Mouse (Mus musculus): ENCODE data around the gene Caprin1. TPM values are rescaled to one million over a fixed set of nuclear protein-coding genes. Genes with fewer than 3 reads are reported as not detected.

Gene Caprin1
- 4.6 and 5.9 TPM in 2 replicates for polyA plus RNA-seq (2012)

GRCm38 (mm10) chr2:103797491-103798009 is at the start of gene Caprin1:
Caprin1 (minus strand) TSS chr2:103797649.
- no peaks in the 10 kb centered on the region for H3K27me3 ChIP-seq (ENCODE audit: control insufficient read depth)
- H3K4me1 ChIP-seq (ENCODE audit: control insufficient read depth) = peaks cover 30% of the 10 kb centered on the region
- peaks cover 35% of the 10 kb centered on the region for H3K36me3 ChIP-seq (ENCODE audit: control insufficient read depth)
- H3K9me3 ChIP-seq (ENCODE audit: control insufficient read depth, low read length) = no peaks in the 10 kb centered on the region
- TF ChIP-seq GATA1 (IDR thresholded peaks at IDR 0.05; ENCODE audit: low read length) (no peak), TAL1 (IDR thresholded peaks at IDR 0.05; ENCODE audit: low read length) (no peak)
- H3K4me3 ChIP-seq (replicated peaks) = peak within 1 kb of the TSS; percentile 99

DNA sequence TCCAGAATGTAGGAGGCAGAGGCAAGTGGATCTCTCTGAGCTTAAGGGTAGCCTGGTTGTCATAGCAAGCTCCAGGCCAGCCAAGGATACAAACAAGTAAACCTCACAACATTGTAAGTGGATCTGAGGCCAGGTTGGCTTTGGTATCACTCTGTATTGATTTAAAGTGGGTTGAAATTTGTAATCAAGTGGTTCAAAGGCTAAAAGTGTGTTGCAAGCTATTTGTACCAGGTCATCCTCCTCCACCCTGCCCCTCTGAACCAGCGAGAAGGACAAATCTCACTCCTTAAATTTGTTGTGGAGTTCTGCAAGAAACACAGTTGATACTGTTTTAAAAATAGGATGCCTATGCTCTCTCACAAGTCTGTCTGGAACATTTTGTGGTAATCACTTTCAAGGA is 49.4 kb upstream of the Caprin1 start:
- no peaks in the 10 kb centered on the region for H3K27me3 ChIP-seq (ENCODE audit: control insufficient read depth)
- H3K9me3 ChIP-seq (ENCODE audit: control insufficient read depth, low read length) = no peaks in the 10 kb centered on the region
- no peak for TF ChIP-seq TAL1 (IDR thresholded peaks at IDR 0.05; ENCODE audit: low read length)
- TF ChIP-seq GATA1 (IDR thresholded peaks at IDR 0.05; ENCODE audit: low read length) = no peak
- no peak overlapping the region for H3K4me3 ChIP-seq (replicated peaks)
- no peaks in the 10 kb centered on the region for H3K36me3 ChIP-seq (ENCODE audit: control insufficient read depth)
- no peaks in the 10 kb centered on the region; the same call in 1 of the 2 replicates for H3K4me1 ChIP-seq (ENCODE audit: control insufficient read depth)

GRCm38 (mm10) chr2:103846271-103846670 is 48.8 kb upstream of the Caprin1 start:
- TF ChIP-seq TAL1 (IDR thresholded peaks at IDR 0.05; ENCODE audit: low read length) = no peak
- TF ChIP-seq GATA1 (IDR thresholded peaks at IDR 0.05; ENCODE audit: low read length) = no peak
- no peaks in the 10 kb centered on the region for H3K27me3 ChIP-seq (ENCODE audit: control insufficient read depth)
- H3K4me3 ChIP-seq (replicated peaks) = no peak overlapping the region
- no peaks in the 10 kb centered on the region for H3K9me3 ChIP-seq (ENCODE audit: control insufficient read depth, low read length)
- H3K36me3 ChIP-seq (ENCODE audit: control insufficient read depth) = no peaks in the 10 kb centered on the region
- no peaks in the 10 kb centered on the region; the same call in 1 of the 2 replicates for H3K4me1 ChIP-seq (ENCODE audit: control insufficient read depth)

DNA sequence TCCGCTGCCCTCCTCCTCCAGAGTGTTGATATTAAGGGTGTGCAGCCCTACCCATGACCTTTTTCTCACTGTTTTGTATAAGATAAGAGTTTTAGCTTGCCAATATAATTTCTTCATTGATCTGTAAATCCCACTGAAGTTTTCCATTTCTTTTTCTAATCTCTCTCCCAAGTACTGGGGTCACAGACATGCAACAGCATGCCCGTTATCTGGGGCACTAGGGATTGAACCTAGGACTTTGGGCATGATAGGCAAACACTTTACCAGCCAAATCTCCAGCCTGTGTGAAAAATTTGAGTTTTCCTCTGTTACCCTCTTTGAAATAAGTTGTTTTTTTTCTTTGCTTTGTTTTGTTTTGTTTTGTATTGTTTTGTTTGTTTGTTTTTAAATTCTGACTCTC is 46.6 kb upstream of the Caprin1 start:
- Histone ChIP-seq H3K4me1 (ENCODE audit: control insufficient read depth) (no peaks in the 10 kb centered on the region), H3K27me3 (ENCODE audit: control insufficient read depth) (no peaks in the 10 kb centered on the region), H3K4me3 (replicated peaks) (no peak overlapping the region), H3K9me3 (ENCODE audit: control insufficient read depth, low read length) (no peaks in the 10 kb centered on the region), H3K36me3 (ENCODE audit: control insufficient read depth) (no peaks in the 10 kb centered on the region)
- no peak for TF ChIP-seq GATA1 (IDR thresholded peaks at IDR 0.05; ENCODE audit: low read length)

DNA sequence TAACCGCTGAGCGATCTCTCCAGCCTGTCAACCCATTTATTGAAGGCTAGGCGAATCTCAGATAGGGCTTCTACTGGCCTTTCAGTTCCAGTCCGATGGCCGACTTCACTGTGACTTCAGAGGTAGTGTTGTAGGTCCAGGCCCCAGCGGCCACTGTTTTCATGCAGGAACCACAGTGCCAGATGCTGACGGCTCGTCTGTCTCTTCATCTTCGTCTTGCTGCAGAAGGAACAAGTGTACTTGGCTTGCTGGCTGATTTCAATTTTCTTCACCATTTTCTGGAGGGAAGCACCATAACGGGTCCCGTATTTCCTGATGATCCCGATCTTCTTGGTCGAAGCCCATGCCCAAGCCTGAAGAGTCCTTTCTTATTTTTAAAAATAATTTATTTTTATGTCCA is 45.9 kb upstream of the Caprin1 start:
- no peaks in the 10 kb centered on the region for H3K9me3 ChIP-seq (ENCODE audit: control insufficient read depth, low read length)
- no peaks in the 10 kb centered on the region for H3K4me1 ChIP-seq (ENCODE audit: control insufficient read depth)
- H3K36me3 ChIP-seq (ENCODE audit: control insufficient read depth) = no peaks in the 10 kb centered on the region
- TF ChIP-seq GATA1 (IDR thresholded peaks at IDR 0.05; ENCODE audit: low read length) (no peak), TAL1 (IDR thresholded peaks at IDR 0.05; ENCODE audit: low read length) (no peak)
- H3K4me3 ChIP-seq (replicated peaks) = no peak overlapping the region
- no peaks in the 10 kb centered on the region for H3K27me3 ChIP-seq (ENCODE audit: control insufficient read depth)

DNA sequence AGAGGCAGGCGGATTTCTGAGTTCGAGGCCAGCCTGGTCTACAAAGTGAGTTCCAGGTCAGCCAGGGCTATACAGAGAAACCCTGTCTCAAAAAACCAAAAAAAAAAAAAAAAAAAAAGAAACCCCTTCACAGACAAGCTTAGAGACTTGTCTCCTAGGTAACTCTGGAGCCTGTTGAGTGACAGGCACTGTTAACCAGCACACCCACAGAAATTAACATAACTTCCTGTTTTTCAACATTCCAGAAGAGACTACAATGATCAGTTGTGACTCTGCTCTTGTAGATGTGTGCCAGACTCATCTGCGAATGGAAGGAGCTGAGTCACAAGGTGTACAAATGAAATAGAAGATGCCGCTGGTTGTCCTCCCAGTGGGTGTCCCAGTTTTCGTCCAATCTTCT is 44.9 kb upstream of the Caprin1 start:
- H3K36me3 ChIP-seq (ENCODE audit: control insufficient read depth) = no peaks in the 10 kb centered on the region
- no peak overlapping the region for H3K4me3 ChIP-seq (replicated peaks)
- H3K9me3 ChIP-seq (ENCODE audit: control insufficient read depth, low read length) = no peaks in the 10 kb centered on the region
- H3K4me1 ChIP-seq (ENCODE audit: control insufficient read depth) = no peaks in the 10 kb centered on the region
- H3K27me3 ChIP-seq (ENCODE audit: control insufficient read depth) = no peaks in the 10 kb centered on the region
- TF ChIP-seq TAL1 (IDR thresholded peaks at IDR 0.05; ENCODE audit: low read length) (no peak), GATA1 (IDR thresholded peaks at IDR 0.05; ENCODE audit: low read length) (no peak)

GRCm38 (mm10) chr2:103838483-103838882 is 41.0 kb upstream of the Caprin1 start:
- Histone ChIP-seq H3K4me3 (replicated peaks) (no peak overlapping the region), H3K4me1 (ENCODE audit: control insufficient read depth) (no peaks in the 10 kb centered on the region), H3K9me3 (ENCODE audit: control insufficient read depth, low read length) (no peaks in the 10 kb centered on the region), H3K36me3 (ENCODE audit: control insufficient read depth) (no peaks in the 10 kb centered on the region), H3K27me3 (ENCODE audit: control insufficient read depth) (no peaks in the 10 kb centered on the region)
- no peak for TF ChIP-seq GATA1 (IDR thresholded peaks at IDR 0.05; ENCODE audit: low read length)

DNA sequence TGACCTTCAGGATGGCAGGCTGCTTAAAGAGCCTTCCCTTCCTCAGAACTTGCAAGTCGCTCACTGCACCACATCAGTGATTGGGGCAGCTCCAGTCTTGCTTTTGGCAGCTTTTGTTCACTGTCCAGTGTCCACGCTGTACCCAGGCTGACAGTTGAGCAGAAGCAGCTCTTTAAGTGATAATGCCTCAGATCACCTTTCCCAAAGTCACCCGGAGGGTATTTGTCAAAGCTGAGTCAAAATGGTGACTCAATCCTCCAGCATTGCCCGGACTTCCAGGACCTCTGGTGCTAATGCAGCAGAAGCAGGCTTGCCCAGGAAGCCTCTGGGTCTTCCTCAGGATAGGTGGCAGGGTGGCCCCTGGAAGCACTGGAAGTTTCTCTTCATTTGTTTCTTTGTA is 39.7 kb upstream of the Caprin1 start:
- Histone ChIP-seq H3K4me1 (ENCODE audit: control insufficient read depth) (no peaks in the 10 kb centered on the region; the same call in 1 of the 2 replicates), H3K9me3 (ENCODE audit: control insufficient read depth, low read length) (no peaks in the 10 kb centered on the region)
- TF ChIP-seq TAL1 (IDR thresholded peaks at IDR 0.05; ENCODE audit: low read length) = no peak
- TF ChIP-seq GATA1 (IDR thresholded peaks at IDR 0.05; ENCODE audit: low read length) = no peak

DNA sequence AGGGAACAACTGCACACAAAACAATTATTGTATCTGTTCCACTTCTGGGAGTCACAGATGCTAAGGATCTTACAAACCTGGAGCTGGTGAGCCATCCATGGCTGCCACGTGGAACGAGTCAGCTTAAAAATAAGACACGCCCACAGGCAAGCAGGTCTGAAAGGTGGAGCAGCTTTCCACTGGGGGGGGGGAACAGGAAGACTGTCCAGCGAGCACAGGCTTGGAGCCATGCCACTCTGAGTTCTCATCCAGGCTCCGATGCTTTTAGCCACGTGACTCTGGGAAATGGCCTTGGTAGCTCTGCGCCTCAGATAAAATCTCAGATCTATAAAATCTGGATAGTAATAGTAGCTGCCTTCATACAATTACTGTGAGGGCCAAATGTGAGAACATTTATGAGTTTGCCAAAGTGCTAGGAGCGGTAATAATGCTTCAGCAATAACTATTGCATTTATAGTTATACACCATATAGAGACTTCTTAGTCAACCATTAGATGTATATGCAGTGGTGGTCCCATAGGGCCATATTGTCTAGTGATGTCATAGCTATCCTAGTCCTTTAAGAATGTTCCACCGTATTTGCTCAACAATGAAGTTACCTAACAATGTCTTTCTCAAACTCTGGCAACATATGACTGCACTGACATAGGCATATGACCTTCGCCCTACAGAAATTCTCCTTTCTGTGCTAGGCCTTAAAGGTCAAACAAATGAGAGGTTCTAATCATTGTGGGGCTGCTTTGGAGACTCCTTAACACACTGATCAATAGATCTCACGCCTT is 38.4 kb upstream of the Caprin1 start:
- no peaks in the 10 kb centered on the region for H3K9me3 ChIP-seq (ENCODE audit: control insufficient read depth, low read length)
- no peak overlapping the region for H3K4me3 ChIP-seq (replicated peaks)
- no peaks in the 10 kb centered on the region for H3K27me3 ChIP-seq (ENCODE audit: control insufficient read depth)
- no peak for TF ChIP-seq GATA1 (IDR thresholded peaks at IDR 0.05; ENCODE audit: low read length)
- no peaks in the 10 kb centered on the region; the same call in 1 of the 2 replicates for H3K4me1 ChIP-seq (ENCODE audit: control insufficient read depth)
- no peaks in the 10 kb centered on the region for H3K36me3 ChIP-seq (ENCODE audit: control insufficient read depth)

More for the DNA sequence above, 39.7 kb upstream of the Caprin1 start:
- Histone ChIP-seq H3K36me3 (ENCODE audit: control insufficient read depth) (no peaks in the 10 kb centered on the region), H3K27me3 (ENCODE audit: control insufficient read depth) (no peaks in the 10 kb centered on the region), H3K4me3 (replicated peaks) (no peak overlapping the region)
